Mouse (Mus musculus) intestine, postnatal 0 days (tissue): Measurements from ENCODE around the gene Prkcb. TPM values are rescaled to one million over a fixed set of nuclear protein-coding genes. Genes with fewer than 3 reads are reported as not detected.

ENCODE experiments used
- ATAC-seq: fragments of 200-750 bp; cut with Nextera tagmentation; 2 replicates; pipeline ENCODE4 v1.8.0; 2017; ENCODE audit warnings: mild to moderate bottlenecking, moderate TSS enrichment, moderate library complexity
- H3K27ac ChIP-seq: fragments of 300-500 bp; sonication (generic); 2 replicates; pipeline ENCODE4 v1.5.1; 2014; ENCODE audit warnings: mild to moderate bottlenecking, low read depth, low read length, moderate library complexity
- H3K27me3 ChIP-seq: fragments of 300-500 bp; sonication (generic); replicated peaks from 2 replicates; pipeline ENCODE4 v1.6.1; 2014; ENCODE audit warnings: low read length, mixed read lengths; ENCODE audit not compliant: control insufficient read depth, insufficient read depth
- H3K36me3 ChIP-seq: fragments of 300-500 bp; sonication (generic); 2 replicates; pipeline ENCODE4 v1.6.1; 2014; ENCODE audit warnings: mild to moderate bottlenecking, moderate library complexity; ENCODE audit not compliant: control insufficient read depth, insufficient read depth
- H3K4me1 ChIP-seq: fragments of 300-500 bp; sonication (generic); replicated peaks from 2 replicates; pipeline ENCODE4 v1.6.1; 2014; ENCODE audit warnings: antibody characterized with exemption, low read length, mixed read lengths; ENCODE audit not compliant: control insufficient read depth, insufficient read depth
- H3K4me2 ChIP-seq: fragments of 300-500 bp; sonication (generic); replicated peaks from 2 replicates; pipeline ENCODE4 v1.6.1; 2014; ENCODE audit warnings: low read depth, mild to moderate bottlenecking, moderate library complexity
- H3K4me3 ChIP-seq: fragments of 300-500 bp; sonication (generic); 2 replicates; pipeline ENCODE4 v1.5.1; 2014; ENCODE audit warnings: low read depth, low read length
- H3K9ac ChIP-seq: fragments of 300-500 bp; sonication (generic); 2 replicates; pipeline ENCODE4 v1.6.1; 2014; ENCODE audit warnings: mild to moderate bottlenecking, low read depth, low read length
- H3K9me3 ChIP-seq: fragments of 300-500 bp; sonication (generic); 2 replicates; pipeline ENCODE4 v1.6.1; 2016; ENCODE audit warnings: mixed run types; ENCODE audit not compliant: control insufficient read depth
- CTCF ChIP-seq: sonication (generic); IDR thresholded peaks from 2 replicates; pipeline ENCODE4 v1.5.1; 2016; ENCODE audit warnings: low read depth, mild to moderate bottlenecking, control low read depth, antibody characterized with exemption, moderate library complexity
- WGBS: fragments of 180-500 bp; shearing (Covaris S2); extraction: QIAGEN DNeasy Blood & Tissue Kit; methylation state at CpG from one replicate; pipeline ENCODE4 v1.1.7; 2014; 5-methylcytosine and 5-hydroxymethylcytosine counted together
- polyA plus RNA-seq: library from polyadenylated mRNA; unstranded; fragments of >200 nt; fragmentation: Nextera tagmentation; extraction: Ambion mirVana; gene quantifications from 2 replicates; pipeline ENCODE4 v1.2.1, GENCODE M21; 2015

Prkcb gene
- polyA plus RNA-seq, 1 experiment from 2014 or later, result 4.7 TPM

GRCm38 (mm10) chr7:122622125-122622774 is 333.7 kb downstream of the Prkcb start:
- no peak overlapping the region for H3K27ac ChIP-seq
- no peak overlapping the region for H3K4me3 ChIP-seq
- no peak overlapping the region for H3K9ac ChIP-seq
- no peak for TF ChIP-seq CTCF
- H3K27me3 ChIP-seq, result no peaks in the 10 kb centered on the region
- ATAC-seq, result no peak
- H3K4me2 ChIP-seq, result no peak overlapping the region
- no peaks in the 10 kb centered on the region for H3K9me3 ChIP-seq
- WGBS, result 57% methylated on average over 9 of the region's 9 CpGs
- no peaks in the 10 kb centered on the region for H3K4me1 ChIP-seq
- H3K36me3 ChIP-seq, result no peaks in the 10 kb centered on the region

GRCm38 (mm10) chr7:122623753-122624152 is 335.2 kb downstream of the Prkcb start:
- Histone ChIP-seq H3K9ac (no peak overlapping the region), H3K4me3 (no peak overlapping the region), H3K36me3 (no peaks in the 10 kb centered on the region), H3K27ac (no peak overlapping the region), H3K4me2 (no peak overlapping the region), H3K27me3 (no peaks in the 10 kb centered on the region), H3K4me1 (no peaks in the 10 kb centered on the region), H3K9me3 (no peaks in the 10 kb centered on the region)
- no peak for ATAC-seq
- WGBS, result 45% methylated on average over 1 of the region's 1 CpGs
- TF ChIP-seq CTCF, result no peak

GRCm38 (mm10) chr7:122628050-122628449 is 339.5 kb downstream of the Prkcb start:
- Histone ChIP-seq H3K36me3 (no peaks in the 10 kb centered on the region), H3K4me1 (no peaks in the 10 kb centered on the region), H3K27ac (no peak overlapping the region), H3K9me3 (no peaks in the 10 kb centered on the region), H3K9ac (no peak overlapping the region), H3K4me2 (no peak overlapping the region), H3K4me3 (no peak overlapping the region), H3K27me3 (no peaks in the 10 kb centered on the region)
- ATAC-seq, result no peak
- TF ChIP-seq CTCF, result no peak
- 91% methylated on average over 5 of the region's 5 CpGs for whole genome bisulfite sequencing

GRCm38 (mm10) chr7:122630386-122630785 is 341.8 kb downstream of the Prkcb start:
- no peak for ATAC-seq
- no peak overlapping the region for H3K4me2 ChIP-seq
- H3K4me3 ChIP-seq, result no peak overlapping the region
- no peak overlapping the region for H3K9ac ChIP-seq
- no peaks in the 10 kb centered on the region for H3K4me1 ChIP-seq
- no peak for TF ChIP-seq CTCF
- no peaks in the 10 kb centered on the region for H3K27me3 ChIP-seq
- H3K27ac ChIP-seq, result no peak overlapping the region
- H3K9me3 ChIP-seq, result no peaks in the 10 kb centered on the region
- H3K36me3 ChIP-seq, result no peaks in the 10 kb centered on the region
- WGBS, result 83% methylated on average over 2 of the region's 2 CpGs

- Histone ChIP-seq H3K36me3 (no peaks in the 10 kb centered on the region), H3K4me3 (no peak overlapping the region), H3K27me3 (no peaks in the 10 kb centered on the region), H3K9me3 (no peaks in the 10 kb centered on the region), H3K9ac (no peak overlapping the region), H3K4me1 (no peaks in the 10 kb centered on the region), H3K4me2 (no peak overlapping the region), H3K27ac (no peak overlapping the region)
- 76% methylated on average over 3 of the region's 3 CpGs for WGBS
- TF ChIP-seq CTCF, result no peak
- ATAC-seq, result no peak
Measured at GRCm38 (mm10) chr7:122631151-122631550, 342.6 kb downstream of the Prkcb start.

- Histone ChIP-seq H3K4me1 (no peaks in the 10 kb centered on the region), H3K4me2 (no peak overlapping the region), H3K36me3 (no peaks in the 10 kb centered on the region), H3K9me3 (no peaks in the 10 kb centered on the region), H3K27ac (no peak overlapping the region), H3K9ac (no peak overlapping the region), H3K4me3 (no peak overlapping the region), H3K27me3 (no peaks in the 10 kb centered on the region)
- ATAC-seq, result no peak
- TF ChIP-seq CTCF, result no peak
- 75% methylated on average over 5 of the region's 5 CpGs for WGBS
Measured at GRCm38 (mm10) chr7:122632946-122633345, 344.4 kb downstream of the Prkcb start.

GRCm38 (mm10) chr7:122633463-122633862 is 344.9 kb downstream of the Prkcb start:
- no peaks in the 10 kb centered on the region for H3K36me3 ChIP-seq
- no peak overlapping the region for H3K27ac ChIP-seq
- H3K27me3 ChIP-seq, result no peaks in the 10 kb centered on the region
- H3K4me1 ChIP-seq, result no peaks in the 10 kb centered on the region
- no peak overlapping the region for H3K9ac ChIP-seq
- WGBS, result 81% methylated on average over 5 of the region's 5 CpGs
- ATAC-seq, result no peak
- H3K4me3 ChIP-seq, result no peak overlapping the region
- no peak overlapping the region for H3K4me2 ChIP-seq
- no peak for TF ChIP-seq CTCF
- H3K9me3 ChIP-seq, result no peaks in the 10 kb centered on the region
